Mouse (Mus musculus) embryo, embryonic 10 days (tissue): ENCODE measurements around the gene Herc3.

Experiments used
- DNase-seq: peaks from one replicate; pipeline ENCODE4 v3.0.0-alpha.2; 2015; ENCODE audit warnings: low spot score

Gene Herc3

GRCm38 (mm10) chr6:58921623-58922022, 90.4 kb downstream of the Herc3 start:
- DNase-seq, result peak; percentile 24

DNA sequence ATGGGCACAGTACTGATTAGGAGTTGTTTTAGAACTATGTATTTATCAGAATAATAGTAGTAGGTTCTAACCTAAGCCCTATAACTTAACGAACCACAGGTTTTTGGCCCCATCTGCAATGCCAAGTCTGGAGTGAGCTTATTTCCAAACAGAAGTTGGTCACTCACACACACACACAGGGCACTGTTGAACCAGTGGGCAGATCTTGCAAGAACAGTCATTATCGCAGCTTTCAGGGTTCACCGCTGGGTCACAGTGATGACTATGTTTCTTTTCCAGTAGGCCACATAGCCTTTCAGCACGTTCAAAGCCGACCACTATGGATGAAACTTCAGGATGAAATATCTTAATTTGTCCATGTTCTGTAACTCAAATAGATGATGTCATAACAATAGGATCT, 91.2 kb downstream of the Herc3 start:
- no peak for DNase-seq

GRCm38 (mm10) chr6:58927881-58928280, 96.6 kb downstream of the Herc3 start:
- no peak for DNase-seq

DNA sequence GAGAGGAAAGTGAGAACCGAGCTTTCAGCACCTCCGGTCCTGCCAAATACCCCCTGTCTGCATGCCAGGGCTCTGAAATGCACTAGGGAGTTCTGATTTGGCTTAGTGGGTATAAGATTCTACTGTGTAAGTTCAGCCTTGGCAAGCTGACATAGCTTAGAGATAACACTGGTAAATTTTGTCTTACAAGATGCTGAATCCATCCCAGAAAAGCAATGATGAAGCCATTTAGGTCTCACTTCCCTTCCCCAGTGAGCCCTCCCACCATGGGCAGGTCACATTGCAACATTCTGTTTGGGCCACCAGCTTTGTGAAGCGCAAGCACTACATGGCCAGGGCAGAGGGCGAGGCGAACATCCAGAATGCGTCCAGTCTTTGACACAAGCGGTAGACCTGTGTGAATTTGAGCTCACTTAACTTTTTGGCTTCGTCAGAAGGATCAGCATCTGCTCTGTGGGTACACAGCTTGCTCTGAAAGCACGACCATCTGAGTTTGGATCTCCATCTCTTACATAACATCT, 98.7 kb downstream of the Herc3 start:
- no peak for DNase-seq

DNA sequence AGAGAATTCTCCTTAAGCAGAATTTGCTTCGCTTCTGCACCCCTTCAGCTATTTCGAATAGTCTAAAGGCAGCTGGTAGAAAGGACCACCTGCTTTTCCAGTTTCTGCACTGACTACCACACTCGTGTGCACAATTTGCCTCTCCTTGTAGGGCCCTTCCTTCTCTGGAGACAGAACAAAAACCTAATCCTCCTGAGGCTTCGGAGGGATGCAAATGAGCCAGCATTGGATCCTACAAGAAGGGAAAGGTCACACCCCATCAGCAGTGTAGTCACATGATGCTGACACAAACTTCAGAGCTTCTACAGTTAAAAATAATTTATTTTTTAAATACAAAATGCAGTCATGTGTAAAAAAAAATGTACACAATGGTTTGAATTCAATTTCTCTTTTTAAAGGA, 99.9 kb downstream of the Herc3 start:
- no peak for DNase-seq

DNA sequence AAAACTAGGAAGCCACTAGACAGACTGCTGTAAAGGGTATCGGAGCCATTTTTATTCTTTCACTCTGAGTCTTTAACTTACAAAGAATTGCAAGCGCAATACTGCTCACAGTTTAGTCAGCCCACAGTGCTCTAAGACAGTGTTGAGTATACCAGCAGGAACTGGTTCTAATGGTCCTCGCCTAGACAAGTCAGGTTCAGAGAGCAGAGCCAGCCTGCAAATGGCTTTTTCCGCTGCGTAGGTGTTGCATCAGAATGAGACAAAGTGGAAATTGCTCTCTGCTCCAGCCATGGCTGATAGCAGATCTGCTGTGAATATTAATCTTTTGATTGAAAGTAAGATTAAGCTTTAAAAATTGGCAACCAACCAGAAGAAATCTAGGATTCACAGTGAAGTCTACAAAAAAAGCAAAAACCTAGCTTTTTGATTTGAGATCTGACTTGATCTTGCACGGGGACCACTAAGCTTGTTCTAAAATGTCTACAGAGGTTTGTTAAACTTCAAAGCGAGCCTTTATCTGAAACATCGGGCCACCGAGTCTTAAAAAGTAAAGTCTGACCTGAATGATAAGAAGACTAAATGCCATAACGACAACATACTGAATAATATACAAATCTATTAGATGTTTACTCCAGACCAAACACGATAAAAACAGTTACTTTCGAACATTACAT, 101.4 kb downstream of the Herc3 start:
- DNase-seq, result no peak

GRCm38 (mm10) chr6:58933189-58933913, 102.1 kb downstream of the Herc3 start:
- peak; percentile 75 for DNase-seq

DNA sequence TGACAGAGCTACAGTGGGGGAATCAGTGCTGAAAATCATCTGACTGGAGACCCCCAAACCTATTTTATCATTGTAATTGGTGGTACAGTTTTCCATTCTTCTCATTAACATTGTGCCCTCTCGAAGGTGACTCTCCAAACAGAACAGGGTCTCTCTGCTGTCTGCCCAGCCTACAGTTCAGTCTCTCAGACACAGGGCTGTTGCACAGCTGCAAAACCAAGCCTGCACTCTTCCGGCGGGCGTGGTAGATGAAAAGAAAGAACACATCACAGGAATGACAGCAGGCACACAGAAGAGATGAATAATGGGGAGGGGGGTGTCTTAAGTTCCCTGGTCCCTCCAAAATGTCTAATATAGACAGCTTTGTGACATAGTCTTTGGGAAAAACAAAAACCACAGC, 102.9 kb downstream of the Herc3 start:
- DNase-seq, result no peak

DNA sequence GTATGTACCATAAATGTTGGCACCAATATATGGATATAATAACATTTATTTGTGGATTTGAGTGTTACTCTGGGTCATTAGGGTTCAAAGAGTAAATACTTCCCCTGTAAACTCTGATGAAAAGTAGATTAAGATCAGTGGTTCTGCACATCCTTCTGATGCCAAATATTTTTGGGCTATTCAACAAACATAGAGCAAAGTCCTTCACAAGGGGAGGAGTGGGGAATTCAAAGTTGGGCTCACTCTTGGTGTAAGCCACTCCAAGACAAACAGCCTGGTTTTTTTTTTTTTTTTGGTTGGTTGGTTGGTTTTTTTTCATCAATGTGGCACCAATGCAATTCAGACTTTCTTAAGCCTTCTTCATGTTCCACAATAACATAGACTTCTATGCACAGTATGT, 106.5 kb downstream of the Herc3 start:
- DNase-seq, result no peak

DNA sequence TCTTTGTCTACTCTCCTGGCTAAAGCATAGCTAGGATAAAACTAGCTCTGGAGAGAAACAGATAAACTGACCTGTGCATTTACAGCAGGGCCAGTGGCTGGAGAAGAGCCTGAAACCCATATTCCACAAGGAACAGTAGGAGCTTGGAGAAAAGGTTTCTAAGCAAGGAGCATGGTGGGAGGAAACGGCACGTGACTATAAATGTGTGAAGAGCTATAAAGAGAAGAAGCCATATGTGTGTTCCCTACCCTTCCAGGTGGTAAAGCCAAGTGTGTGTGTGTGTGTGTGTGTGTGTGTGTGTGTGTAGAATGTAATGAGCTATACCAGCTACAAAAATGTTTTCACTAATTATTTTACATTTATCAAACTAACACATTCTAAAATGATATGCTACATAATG, 111.0 kb downstream of the Herc3 start:
- no peak for DNase-seq

- DNase-seq, result no peak
Observed at GRCm38 (mm10) chr6:58943958-58944357, 112.7 kb downstream of the Herc3 start.

- no peak for DNase-seq
Observed at GRCm38 (mm10) chr6:58946246-58946645, 115.0 kb downstream of the Herc3 start.

DNA sequence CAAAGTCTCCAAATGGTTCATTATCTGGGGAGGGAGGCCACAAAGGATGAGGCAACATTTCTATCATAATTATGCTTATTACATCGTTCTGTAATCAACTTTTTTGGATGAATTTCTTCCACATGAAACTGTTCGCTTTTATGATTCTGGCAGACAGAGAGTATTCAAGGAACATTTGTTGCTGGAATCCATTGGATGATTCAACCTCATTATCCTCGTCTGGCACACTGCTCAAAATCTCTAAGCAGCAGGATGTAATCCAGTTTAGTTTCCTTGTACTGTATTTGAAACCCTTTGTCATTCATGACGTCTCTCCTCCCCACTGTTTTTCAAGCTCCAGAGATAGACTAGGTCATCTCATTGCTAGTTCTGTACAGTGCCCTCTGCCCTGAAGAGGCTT, 115.6 kb downstream of the Herc3 start:
- no peak for DNase-seq

DNA sequence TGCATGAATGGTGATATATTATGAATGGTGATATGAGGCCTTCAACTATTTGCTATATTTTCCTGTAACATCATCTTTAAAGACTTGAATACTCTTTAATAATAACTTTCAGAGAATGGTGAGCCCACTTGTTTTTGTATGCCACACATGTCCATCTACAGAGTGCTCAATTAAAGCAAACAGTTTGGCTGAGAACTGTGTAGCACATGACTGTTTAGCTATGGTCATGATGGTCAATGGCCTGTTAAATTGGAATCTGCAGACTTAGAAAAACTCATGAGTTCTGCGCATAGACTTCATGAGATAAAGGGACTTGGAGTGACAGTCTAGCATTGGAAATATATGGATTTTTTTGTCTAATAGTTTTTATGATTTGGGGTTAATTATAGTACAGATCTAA, 119.1 kb downstream of the Herc3 start:
- no peak for DNase-seq

- no peak for DNase-seq
Observed at GRCm38 (mm10) chr6:58951128-58951992, 120.1 kb downstream of the Herc3 start.

- no peak for DNase-seq
Observed at GRCm38 (mm10) chr6:58960523-58960922, 129.3 kb downstream of the Herc3 start.

- no peak for DNase-seq
Observed at GRCm38 (mm10) chr6:58962691-58963090, 131.4 kb downstream of the Herc3 start.

GRCm38 (mm10) chr6:58964091-58964490, 132.8 kb downstream of the Herc3 start:
- DNase-seq, result no peak

GRCm38 (mm10) chr6:58964565-58964964, 133.3 kb downstream of the Herc3 start:
- DNase-seq, result no peak

DNA sequence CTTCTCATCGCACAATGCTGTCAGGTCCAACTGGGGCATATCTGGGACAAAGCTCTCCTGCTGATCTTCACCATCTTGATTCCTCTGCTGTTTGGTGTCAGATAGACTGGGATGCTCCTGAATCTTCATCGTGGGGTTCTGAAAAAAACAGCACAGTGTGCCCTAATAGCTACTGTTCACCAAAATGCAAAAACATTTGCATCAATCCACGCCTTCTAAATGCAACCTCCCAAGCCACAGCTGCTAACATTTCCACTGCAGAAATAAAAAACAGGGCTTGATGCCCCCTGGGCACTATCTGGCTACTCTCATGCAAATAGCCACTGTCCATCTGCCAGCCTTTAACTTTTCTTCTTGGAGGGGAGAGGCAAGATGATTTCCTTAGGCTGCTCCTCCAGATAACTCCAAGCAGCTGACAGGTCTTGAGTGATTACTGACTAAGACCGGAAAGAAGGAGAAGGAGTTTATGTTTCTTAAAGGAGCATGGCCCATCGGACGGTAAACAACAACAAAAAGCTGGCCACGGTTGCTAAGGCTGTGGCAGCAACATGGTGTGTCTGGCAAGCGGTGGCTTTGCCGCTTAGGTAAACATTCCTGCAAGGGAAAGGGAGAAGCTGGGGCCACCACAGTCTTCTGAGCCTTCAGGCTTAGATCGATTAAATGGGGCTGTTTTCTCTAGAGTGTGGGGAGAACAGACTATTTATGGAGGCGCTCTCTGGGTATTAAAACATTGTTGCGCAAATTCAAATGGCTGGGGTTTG, 134.0 kb downstream of the Herc3 start:
- peak; percentile 12 for DNase-seq

- no peak for DNase-seq
Observed at GRCm38 (mm10) chr6:58968272-58968671, 137.0 kb downstream of the Herc3 start.
